ENCODE assay signal across 15 mouse cellular contexts in the genomic region with DNA sequence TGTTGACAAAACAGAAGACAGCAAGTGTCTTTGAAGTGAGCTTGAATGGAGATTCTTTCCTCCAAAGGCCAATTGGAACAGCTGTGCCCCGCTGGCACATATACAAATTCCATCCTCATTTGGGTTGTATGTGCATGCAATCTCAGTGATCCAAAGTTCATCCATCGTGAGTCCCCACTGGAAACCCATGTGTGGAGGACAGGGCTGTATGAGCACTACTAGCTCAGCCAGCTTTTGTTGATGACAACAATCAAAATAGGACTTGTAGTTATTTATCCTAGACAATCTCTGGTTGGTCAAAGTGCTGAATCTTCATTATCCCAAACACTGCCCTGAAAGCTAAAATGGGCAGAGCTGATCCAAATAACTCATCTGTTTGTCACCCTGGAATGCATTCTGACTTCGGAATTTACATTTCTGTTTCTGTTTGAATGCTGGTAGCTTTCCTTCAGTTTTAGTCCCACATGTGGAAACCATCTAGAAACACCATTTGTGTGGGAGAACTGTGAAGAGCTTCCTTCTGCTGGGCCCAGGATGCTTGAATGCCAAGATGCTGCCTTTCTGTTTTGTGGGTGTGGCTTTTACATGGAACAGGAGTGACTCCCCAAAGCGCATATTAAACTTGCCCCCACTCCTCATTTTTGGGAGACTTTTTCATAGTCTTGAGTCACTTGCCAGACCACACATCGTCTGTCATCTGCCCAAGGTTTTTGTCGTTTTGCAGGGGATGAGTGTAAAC.
DNase-seq lines count a peak whose midpoint lies in the region; ATAC-seq lines count a peak whose summit lies in the region.
"Had no signal": no experiment of that assay in that cellular context is flagged by ENCODE, and none has a peak within 500 bp of the region (broad histone marks: within the 10 kb centered on the region; RNA-seq: fewer than 3 reads in every experiment).

No protein-coding gene starts in this region.

- DNase-seq in layer of hippocampus, adult 11-12 months (ENCODE audit: low spot score), result peak; percentile 17
- no peak for DNase-seq in layer of hippocampus, postnatal 36 days
- peak; percentile 9 for DNase-seq in urinary bladder, postnatal 14 days (ENCODE audit: low spot score)
- no peak for DNase-seq in urinary bladder, postnatal 36 days (ENCODE audit: low spot score in 2 of 2)
- peak; percentile 14 to 24 for DNase-seq in left cerebral cortex, postnatal 36 days (ENCODE audit: low spot score in 2 of 2)
- DNase-seq in thymus, postnatal 36 days, result no peak
- no peak for DNase-seq in midbrain, embryonic 11.5 days (ENCODE audit: low spot score, missing footprints)
- DNase-seq: adrenal gland, postnatal 36 days; cerebellum, adult 2 months; liver, embryonic 13.5 days had no signal

- intact Hi-C loops in left cerebral cortex, postnatal 36 days (cut with DNase I), result no loop called here

- no peak for ATAC-seq in erythroid progenitor cell, adult 5-6 weeks (replicated peaks; ENCODE audit: low FRiP score, poor library complexity, severe bottlenecking)
- no peak for ATAC-seq in midbrain, embryonic 11.5 days (ENCODE audit: low FRiP score)
- ATAC-seq: CD4-positive, CD25-positive, alpha-beta regulatory T cell, adult 4 months; inflammation-experienced regulatory T-cells, adult 6 months; midbrain, embryonic 15.5 days had no signal

- H3K4me3 ChIP-seq in midbrain, embryonic 11.5 days (ENCODE audit: low read depth, low read length), result no peak overlapping the region
- H3K4me3 ChIP-seq: liver, embryonic 13.5 days; midbrain, embryonic 15.5 days; neural tube, embryonic 13.5 days had no signal

- 86% methylated on average over 6 of the region's 6 CpGs for WGBS in midbrain, embryonic 11.5 days

- no peaks in the 10 kb centered on the region for H3K9me3 ChIP-seq in midbrain, embryonic 11.5 days (ENCODE audit: control insufficient read depth, low read length)
- H3K9me3 ChIP-seq: liver, embryonic 13.5 days; midbrain, embryonic 15.5 days had no signal

- H3K36me3 ChIP-seq in midbrain, embryonic 11.5 days (ENCODE audit: control insufficient read depth, insufficient read depth, low read length), result no peaks in the 10 kb centered on the region
- H3K36me3 ChIP-seq: liver, embryonic 13.5 days; midbrain, embryonic 15.5 days; neural tube, embryonic 13.5 days had no signal

- H3K4me2 ChIP-seq in midbrain, embryonic 11.5 days, result no peak overlapping the region
- H3K4me2 ChIP-seq: liver, embryonic 13.5 days; midbrain, embryonic 15.5 days; neural tube, embryonic 13.5 days had no signal

- H3K27me3 ChIP-seq in midbrain, embryonic 11.5 days (ENCODE audit: control insufficient read depth, insufficient read depth, low read length), result no peaks in the 10 kb centered on the region
- H3K27me3 ChIP-seq: liver, embryonic 13.5 days; midbrain, embryonic 15.5 days; neural tube, embryonic 13.5 days had no signal

- 0 out of 2 replicates have a peak, but pooled peaks cover 5% of the 10 kb centered on the region for H3K4me1 ChIP-seq in midbrain, embryonic 11.5 days (ENCODE audit: control insufficient read depth, insufficient read depth, low read length)
- H3K4me1 ChIP-seq: liver, embryonic 13.5 days; midbrain, embryonic 15.5 days had no signal

- H3K27ac ChIP-seq in midbrain, embryonic 11.5 days (ENCODE audit: low read depth, low read length), result no peak overlapping the region
- H3K27ac ChIP-seq: liver, embryonic 13.5 days; midbrain, embryonic 15.5 days; neural tube, embryonic 13.5 days had no signal

- no peak overlapping the region for H3K9ac ChIP-seq in midbrain, embryonic 11.5 days (ENCODE audit: low read length)
- H3K9ac ChIP-seq: liver, embryonic 13.5 days; midbrain, embryonic 15.5 days; neural tube, embryonic 13.5 days had no signal

Comparison
In these comparisons a context has a peak if more than half of its experiments do, and no peak if none do; other contexts are left out.
1. DNase-seq: peak in layer of hippocampus, adult 11-12 months (single experiment), urinary bladder, postnatal 14 days (single experiment) and left cerebral cortex, postnatal 36 days (2 of 2); none in layer of hippocampus, postnatal 36 days (0 of 2), urinary bladder, postnatal 36 days (0 of 2), thymus, postnatal 36 days (0 of 2) and midbrain, embryonic 11.5 days (single experiment).